Mouse (Mus musculus) left cerebral cortex, postnatal 4 days (tissue): ENCODE results near the gene Tas2r107. TPM values are rescaled to one million over a fixed set of nuclear protein-coding genes. Genes with fewer than 3 reads are reported as not detected.
"Not testable (repeated sequence)": the region's sequence is repeated elsewhere in the genome, so short reads cannot be mapped to it uniquely, and the experiment has no call there.

Experiments used
- DNase-seq: peaks from one replicate; pipeline ENCODE4 v3.0.0-alpha.2; 2022
- intact Hi-C: fragments of 180-260 bp; cut with DNase I; formaldehyde crosslinking; loops from one replicate; pipeline ENCODE4 v1.15.1; 2025
- total RNA-seq, 2 experiments: library from RNA; stranded (reverse); gene quantifications; 2 replicates each; pipeline ENCODE4 v1.2.3; 2021

Gene Tas2r107
- not detected for total RNA-seq

DNA sequence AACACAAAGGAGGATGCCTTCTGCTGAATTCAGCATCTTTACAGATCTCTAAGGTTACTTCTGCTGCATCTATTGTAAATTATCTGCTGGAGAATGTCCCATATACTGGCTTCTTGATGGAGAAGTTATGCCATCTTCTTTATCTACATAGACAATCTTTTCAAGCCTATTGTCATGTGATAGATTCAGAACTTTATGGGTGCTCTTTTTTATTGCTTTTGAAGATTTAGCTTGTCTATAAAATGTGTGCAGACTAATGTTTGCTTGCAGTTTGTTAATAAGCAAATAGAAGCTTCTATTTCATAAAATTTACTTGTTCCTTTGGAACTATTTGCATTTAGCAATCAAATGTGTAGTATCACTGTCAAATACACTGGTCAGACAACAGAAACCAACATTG lies at the start of gene Tas2r107:
Gene Tas2r107, minus strand, starts transcription at position 101 of the 400 bp plus-strand sequence.
- intact Hi-C loops: no loop called here
- DNase-seq: no peak

DNA sequence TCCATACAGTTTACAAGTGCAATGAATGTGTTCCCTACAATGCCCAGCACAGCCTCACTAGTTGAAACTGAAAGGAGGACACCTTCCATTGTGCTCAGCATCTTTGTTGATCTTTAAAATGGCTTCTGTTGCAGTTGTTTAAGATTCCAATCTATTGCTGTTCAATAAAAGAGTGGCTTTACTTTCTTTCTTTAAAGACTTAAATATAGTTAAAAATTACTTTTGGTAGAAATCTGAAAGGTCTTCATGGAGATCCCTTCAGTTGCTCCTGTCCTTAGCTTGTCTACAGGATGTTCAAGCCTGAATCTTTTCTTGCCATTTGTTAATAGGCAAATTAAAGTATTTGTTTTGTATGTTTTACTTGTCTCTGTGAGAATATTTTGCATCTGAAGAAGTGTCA lies 30.0 kb upstream of the Tas2r107 start, which contains the start of gene Tas2r114:
Gene Tas2r114, minus strand, starts transcription at position 101 of the 400 bp plus-strand sequence.
- no peak for DNase-seq
- intact Hi-C loops: no loop called here

DNA sequence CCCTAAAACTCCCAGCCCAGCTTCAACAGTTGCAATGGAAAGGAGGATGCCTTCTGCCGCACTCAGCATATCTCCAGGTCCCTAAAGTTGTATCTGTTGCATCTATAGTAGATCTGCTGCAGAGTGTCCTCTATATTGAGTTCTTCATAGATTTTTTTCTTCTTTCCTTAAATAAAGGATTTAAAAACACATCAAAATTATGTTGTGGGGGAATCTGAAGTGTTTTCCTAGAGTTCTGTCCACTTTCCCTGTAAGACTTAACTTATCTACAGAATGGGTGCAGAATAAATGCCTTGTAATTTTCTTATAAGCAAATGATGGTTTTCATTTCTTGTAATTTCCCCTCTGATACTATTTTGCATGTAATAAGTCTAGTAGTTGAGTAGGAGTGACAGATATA lies 27.4 kb upstream of the Tas2r107 start, which contains the start of gene Tas2r105:
Gene Tas2r105, minus strand, starts transcription at position 101 of the 400 bp plus-strand sequence.
- intact Hi-C loops: no loop called here
- DNase-seq: no peak

DNA sequence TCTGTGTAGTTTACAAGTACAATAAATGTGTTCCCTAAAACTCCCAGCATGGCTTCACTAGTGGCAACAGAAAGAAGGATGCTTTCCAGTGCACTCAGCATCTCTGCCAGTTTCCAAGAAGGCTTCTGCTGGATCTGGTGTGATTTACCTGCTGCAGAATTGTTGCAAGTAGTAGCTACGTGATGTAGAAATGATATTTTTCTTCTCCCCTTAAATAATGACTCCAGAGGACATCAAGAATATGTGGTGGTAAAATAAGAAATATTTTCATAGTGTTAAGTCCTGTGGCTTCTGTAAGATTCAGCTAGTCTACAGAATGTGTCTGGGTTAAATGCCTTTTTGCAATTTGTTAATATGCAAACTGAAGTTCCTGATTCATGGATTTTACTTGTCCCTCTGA lies 25.7 kb upstream of the Tas2r107 start, which contains the start of gene Tas2r104:
Gene Tas2r104, minus strand, starts transcription at position 101 of the 400 bp plus-strand sequence.
- intact Hi-C loops: no loop called here

DNA sequence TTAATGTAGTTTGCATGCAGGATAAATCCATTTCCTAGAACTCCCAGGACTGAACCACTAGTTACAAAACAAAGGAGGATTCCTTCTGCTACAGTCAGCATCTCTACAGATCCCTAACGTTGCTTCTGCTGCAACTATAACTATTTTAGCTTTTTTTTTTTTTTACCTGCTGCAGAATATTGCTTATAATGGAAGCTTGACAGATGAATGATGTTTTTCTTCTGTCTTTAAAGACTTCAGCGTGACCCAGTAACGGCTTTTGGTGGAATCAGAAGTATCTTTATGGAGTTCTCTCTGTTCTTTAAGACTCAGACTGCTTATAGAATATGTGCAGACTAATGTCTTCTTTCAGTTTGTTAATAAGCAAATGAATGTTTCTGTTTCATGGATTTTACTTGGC lies 18.8 kb upstream of the Tas2r107 start, which contains the start of gene Tas2r106:
Gene Tas2r106, minus strand, starts transcription at position 101 of the 400 bp plus-strand sequence.
- DNase-seq: no peak
- intact Hi-C loops: no loop called here

More for the DNA sequence above, 25.7 kb upstream of the Tas2r107 start, which contains the start of gene Tas2r104:
- DNase-seq: no peak

DNA sequence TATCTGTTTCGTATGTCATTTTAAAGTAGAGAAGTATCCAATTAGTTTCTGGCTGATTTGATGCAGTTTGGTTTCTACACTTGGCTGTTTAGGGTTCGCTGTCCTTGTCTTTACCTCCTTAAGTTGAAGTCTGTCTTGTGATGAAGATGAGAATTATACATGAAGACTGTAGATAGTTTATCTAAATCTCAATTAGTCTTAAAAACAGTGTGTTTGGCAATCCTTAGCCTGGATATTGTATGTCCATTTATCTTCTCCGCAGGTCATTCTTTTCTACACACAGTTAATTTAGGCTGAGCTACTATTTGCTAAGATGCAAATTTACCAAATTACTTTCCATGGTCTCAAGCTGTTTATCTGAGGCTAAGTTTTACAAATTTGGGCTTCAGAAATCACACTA lies 29.1 kb downstream of the Tas2r107 start, which contains the start of gene Tas2r130:
Gene Tas2r130, minus strand, starts transcription at position 101 of the 400 bp plus-strand sequence.
- intact Hi-C loops: no loop called here
- DNase-seq: no peak

DNA sequence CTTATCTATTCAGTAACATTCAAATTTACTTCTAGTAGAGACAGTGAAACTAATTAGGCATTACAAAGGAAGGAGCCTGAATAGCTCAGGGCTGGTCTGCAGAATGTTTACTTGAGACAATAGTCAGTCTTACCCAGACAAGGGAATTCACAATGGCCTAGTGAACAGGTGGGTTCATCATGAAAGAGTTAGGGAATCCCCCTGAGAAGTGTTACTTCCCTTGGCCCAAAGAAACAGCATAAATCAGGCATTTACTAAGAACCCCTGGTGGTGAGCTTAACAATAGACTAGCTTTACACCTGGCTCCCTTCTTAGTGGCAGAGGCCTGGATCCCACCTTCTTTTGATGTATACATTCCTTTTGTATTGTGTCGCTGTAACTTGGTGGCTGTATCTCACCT lies 50.0 kb downstream of the Tas2r107 start:
- DNase-seq, intact Hi-C loops: not testable (repeated sequence)

Other genes with a start within 250 kb of the Tas2r107 start
- not detected for gene 5430401F13Rik, start 173.7 kb downstream of the Tas2r107 start, total RNA-seq
- not detected for gene Gm6619, start 173.7 kb downstream of the Tas2r107 start, total RNA-seq
- not detected for gene Tas2r130, start 29.2 kb downstream of the Tas2r107 start, total RNA-seq
- gene Tas2r106, start 18.7 kb upstream of the Tas2r107 start, total RNA-seq: not detected
- not detected for gene Tas2r104, start 25.6 kb upstream of the Tas2r107 start, total RNA-seq
- gene Tas2r105, start 27.3 kb upstream of the Tas2r107 start, total RNA-seq: not detected
- not detected for gene Tas2r114, start 29.9 kb upstream of the Tas2r107 start, total RNA-seq